Mouse (Mus musculus): ENCODE results near the gene Ell3. TPM values are rescaled to one million over a fixed set of nuclear protein-coding genes. Genes with fewer than 3 reads are reported as not detected.

The Ell3 gene
- polyA plus RNA-seq, 1 experiment from 2014 or later: 2.3 TPM

GRCm38 (mm10) chr2:121445117-121445516 lies 1.0 kb upstream of the Ell3 start:
- 84% methylated on average over 3 of the region's 3 CpGs for WGBS

GRCm38 (mm10) chr2:121443068-121443349 lies 1.1 kb downstream of the Ell3 start:
- Histone ChIP-seq H3K27me3 (peaks cover 31% of the 10 kb centered on the region), H3K9ac (replicated peaks) (no peak overlapping the region), H3K27ac (replicated peaks) (no peak overlapping the region), H3K4me1 (peaks cover 21% of the 10 kb centered on the region), H3K4me3 (no peak overlapping the region), H3K4me2 (replicated peaks) (peak overlapping the region; percentile 65), H3K36me3 (peaks cover 22% of the 10 kb centered on the region), H3K9me3 (no peaks in the 10 kb centered on the region)
- ATAC-seq (ENCODE audit: low FRiP score, low read depth): no peak
- 18% methylated on average over 8 of the region's 8 CpGs for WGBS

More at GRCm38 (mm10) chr2:121445117-121445516, 1.0 kb upstream of the Ell3 start:
- Histone ChIP-seq H3K9ac (replicated peaks) (no peak overlapping the region), H3K9me3 (no peaks in the 10 kb centered on the region), H3K4me1 (peaks cover 25% of the 10 kb centered on the region), H3K4me2 (replicated peaks) (no peak overlapping the region), H3K27me3 (peaks cover 31% of the 10 kb centered on the region), H3K4me3 (no peak overlapping the region), H3K36me3 (peaks cover 2% of the 10 kb centered on the region; the same call in 1 of the 2 replicates), H3K27ac (replicated peaks) (no peak overlapping the region)
- ATAC-seq (ENCODE audit: low FRiP score, low read depth): no peak

- Histone ChIP-seq H3K9ac (replicated peaks) (peak overlapping the region; percentile 8), H3K27me3 (peaks cover 31% of the 10 kb centered on the region), H3K36me3 (peaks cover 28% of the 10 kb centered on the region), H3K27ac (replicated peaks) (no peak overlapping the region), H3K4me2 (replicated peaks) (peak overlapping the region; percentile 65), H3K4me3 (peak overlapping the region; percentile 34), H3K9me3 (no peaks in the 10 kb centered on the region), H3K4me1 (peaks cover 19% of the 10 kb centered on the region)
- under 1% methylated on average over 30 of the region's 30 CpGs for whole genome bisulfite sequencing
- ATAC-seq (ENCODE audit: low FRiP score, low read depth): peak; percentile 52; the same call in 1 of the 2 replicates
Observed at GRCm38 (mm10) chr2:121442259-121443067, 1.6 kb downstream of the Ell3 start.

GRCm38 (mm10) chr2:121441800-121442199 lies 2.3 kb downstream of the Ell3 start:
- WGBS: 9% methylated on average over 11 of the region's 11 CpGs
- no peak overlapping the region for H3K27ac ChIP-seq (replicated peaks)
- peaks cover 19% of the 10 kb centered on the region for H3K4me1 ChIP-seq
- ATAC-seq (ENCODE audit: low FRiP score, low read depth): no peak
- peaks cover 34% of the 10 kb centered on the region for H3K36me3 ChIP-seq
- peak overlapping the region; percentile 65 for H3K4me2 ChIP-seq (replicated peaks)
- H3K9me3 ChIP-seq: no peaks in the 10 kb centered on the region
- H3K9ac ChIP-seq (replicated peaks): peak overlapping the region; percentile 8
- peaks cover 31% of the 10 kb centered on the region for H3K27me3 ChIP-seq
- peak overlapping the region; percentile 34 for H3K4me3 ChIP-seq

GRCm38 (mm10) chr2:121440834-121441605 lies 3.1 kb downstream of the Ell3 start:
- Histone ChIP-seq H3K4me3 (no peak overlapping the region), H3K27me3 (peaks cover 31% of the 10 kb centered on the region), H3K36me3 (peaks cover 40% of the 10 kb centered on the region), H3K4me1 (peaks cover 19% of the 10 kb centered on the region), H3K4me2 (replicated peaks) (no peak overlapping the region), H3K9ac (replicated peaks) (no peak overlapping the region), H3K9me3 (no peaks in the 10 kb centered on the region), H3K27ac (replicated peaks) (no peak overlapping the region)
- ATAC-seq (ENCODE audit: low FRiP score, low read depth): no peak
- 61% methylated on average over 5 of the region's 5 CpGs for WGBS

- Histone ChIP-seq H3K9ac (replicated peaks) (no peak overlapping the region), H3K4me2 (replicated peaks) (no peak overlapping the region), H3K36me3 (peaks cover 52% of the 10 kb centered on the region), H3K27me3 (peaks cover 31% of the 10 kb centered on the region), H3K4me3 (no peak overlapping the region), H3K27ac (replicated peaks) (no peak overlapping the region), H3K9me3 (no peaks in the 10 kb centered on the region), H3K4me1 (peaks cover 19% of the 10 kb centered on the region)
- no peak for ATAC-seq (ENCODE audit: low FRiP score, low read depth)
- WGBS: 78% methylated on average over 4 of the region's 4 CpGs
Observed at GRCm38 (mm10) chr2:121439746-121440145, 4.3 kb downstream of the Ell3 start.

- Histone ChIP-seq H3K9ac (replicated peaks) (no peak overlapping the region), H3K4me3 (no peak overlapping the region), H3K27ac (replicated peaks) (no peak overlapping the region), H3K36me3 (peaks cover 97% of the 10 kb centered on the region), H3K9me3 (no peaks in the 10 kb centered on the region), H3K4me1 (no peaks in the 10 kb centered on the region), H3K4me2 (replicated peaks) (no peak overlapping the region), H3K27me3 (no peaks in the 10 kb centered on the region)
- no peak for ATAC-seq (ENCODE audit: low FRiP score, low read depth)
- 100% methylated on average over 1 of the region's 1 CpGs for WGBS
Observed at GRCm38 (mm10) chr2:121434854-121435253, 9.2 kb downstream of the Ell3 start.

GRCm38 (mm10) chr2:121425890-121426289 lies 18.2 kb downstream of the Ell3 start:
- H3K36me3 ChIP-seq: peaks cover 87% of the 10 kb centered on the region

GRCm38 (mm10) chr2:121423166-121423565 lies 20.9 kb downstream of the Ell3 start:
- no peak for ATAC-seq (ENCODE audit: low FRiP score, low read depth)
- Histone ChIP-seq H3K9me3 (no peaks in the 10 kb centered on the region), H3K36me3 (peaks cover 75% of the 10 kb centered on the region), H3K9ac (replicated peaks) (no peak overlapping the region), H3K27me3 (no peaks in the 10 kb centered on the region), H3K4me2 (replicated peaks) (no peak overlapping the region), H3K4me1 (no peaks in the 10 kb centered on the region), H3K4me3 (no peak overlapping the region), H3K27ac (replicated peaks) (no peak overlapping the region)
- 96% methylated on average over 2 of the region's 2 CpGs for WGBS

More at GRCm38 (mm10) chr2:121425890-121426289, 18.2 kb downstream of the Ell3 start:
- Histone ChIP-seq H3K4me3 (no peak overlapping the region), H3K4me2 (replicated peaks) (no peak overlapping the region), H3K9ac (replicated peaks) (no peak overlapping the region), H3K27ac (replicated peaks) (no peak overlapping the region), H3K27me3 (no peaks in the 10 kb centered on the region), H3K4me1 (no peaks in the 10 kb centered on the region), H3K9me3 (no peaks in the 10 kb centered on the region)
- WGBS: 88% methylated on average over 2 of the region's 2 CpGs
- ATAC-seq (ENCODE audit: low FRiP score, low read depth): no peak

- Histone ChIP-seq H3K9ac (replicated peaks) (no peak overlapping the region), H3K36me3 (peaks cover 44% of the 10 kb centered on the region), H3K4me2 (replicated peaks) (no peak overlapping the region), H3K4me3 (no peak overlapping the region), H3K9me3 (no peaks in the 10 kb centered on the region), H3K27ac (replicated peaks) (no peak overlapping the region), H3K4me1 (peaks cover 18% of the 10 kb centered on the region), H3K27me3 (no peaks in the 10 kb centered on the region)
- no peak for ATAC-seq (ENCODE audit: low FRiP score, low read depth)
- 97% methylated on average over 3 of the region's 3 CpGs for WGBS
Observed at GRCm38 (mm10) chr2:121418476-121418875, 25.6 kb downstream of the Ell3 start.

- ATAC-seq (ENCODE audit: low FRiP score, low read depth): no peak
- no peak overlapping the region for H3K27ac ChIP-seq (replicated peaks)
- no peaks in the 10 kb centered on the region for H3K27me3 ChIP-seq
- H3K4me3 ChIP-seq: no peak overlapping the region
- H3K9me3 ChIP-seq: no peaks in the 10 kb centered on the region
- WGBS: 92% methylated on average over 6 of the region's 6 CpGs
- H3K9ac ChIP-seq (replicated peaks): no peak overlapping the region; the same call in 1 of the 2 replicates
- H3K4me1 ChIP-seq: peaks cover 18% of the 10 kb centered on the region
- peaks cover 25% of the 10 kb centered on the region for H3K36me3 ChIP-seq
- peak overlapping the region; percentile 65; the same call in 1 of the 2 replicates for H3K4me2 ChIP-seq (replicated peaks)
Observed at GRCm38 (mm10) chr2:121416356-121416755, 27.7 kb downstream of the Ell3 start.

- peaks cover 18% of the 10 kb centered on the region for H3K4me1 ChIP-seq
Observed at GRCm38 (mm10) chr2:121415591-121415990, 28.5 kb downstream of the Ell3 start.

More at GRCm38 (mm10) chr2:121415591-121415990, 28.5 kb downstream of the Ell3 start:
- Histone ChIP-seq H3K4me3 (peak overlapping the region; percentile 74), H3K27ac (replicated peaks) (no peak overlapping the region), H3K36me3 (peaks cover 22% of the 10 kb centered on the region), H3K9me3 (no peaks in the 10 kb centered on the region), H3K27me3 (no peaks in the 10 kb centered on the region), H3K9ac (replicated peaks) (peak overlapping the region; percentile 89; the same call in 1 of the 2 replicates), H3K4me2 (replicated peaks) (peak overlapping the region; percentile 65)
- ATAC-seq (ENCODE audit: low FRiP score, low read depth): no peak
- 85% methylated on average over 3 of the region's 3 CpGs for WGBS
